31 mouse cellular contexts compared by ENCODE assay signal in genomic region chr6:91417291-91417845, GRCm38 (mm10). TPM values are rescaled to one million over a fixed set of nuclear protein-coding genes. Genes with fewer than 3 reads are reported as not detected.
DNase-seq lines count a peak whose midpoint lies in the region; ATAC-seq lines count a peak whose summit lies in the region.
"Had no signal": no experiment of that assay in that cellular context is flagged by ENCODE, and none has a peak within 500 bp of the region (broad histone marks: within the 10 kb centered on the region; RNA-seq: fewer than 3 reads in every experiment).

No protein-coding gene starts in this region.

- H3K27ac ChIP-seq in midbrain, embryonic 11.5 days (ENCODE audit: low read depth, low read length), result no peak overlapping the region
- H3K27ac ChIP-seq in midbrain, embryonic 14.5 days (replicated peaks; ENCODE audit: low read depth, low read length), result no peak overlapping the region
- H3K27ac ChIP-seq: embryonic facial prominence, embryonic 10.5 days; embryonic facial prominence, embryonic 13.5 days; forebrain, embryonic 12.5 days; forebrain, embryonic 15.5 days; hindbrain, embryonic 12.5 days; intestine, embryonic 15.5 days had no signal

- H3K27me3 ChIP-seq in midbrain, embryonic 11.5 days (ENCODE audit: control insufficient read depth, insufficient read depth, low read length), result peaks cover 16% of the 10 kb centered on the region
- peaks cover 10% of the 10 kb centered on the region; the same call in 1 of the 2 replicates for H3K27me3 ChIP-seq in midbrain, embryonic 14.5 days (ENCODE audit: control insufficient read depth, insufficient read depth, low read length)

- no peaks in the 10 kb centered on the region for H3K36me3 ChIP-seq in midbrain, embryonic 11.5 days (ENCODE audit: control insufficient read depth, insufficient read depth, low read length)
- no peaks in the 10 kb centered on the region for H3K36me3 ChIP-seq in midbrain, embryonic 14.5 days (ENCODE audit: control insufficient read depth, insufficient read depth, low read length)
- H3K36me3 ChIP-seq: embryonic facial prominence, embryonic 10.5 days; embryonic facial prominence, embryonic 13.5 days; forebrain, embryonic 12.5 days; forebrain, embryonic 15.5 days; hindbrain, embryonic 12.5 days; intestine, embryonic 15.5 days had no signal

- H3K9me3 ChIP-seq in midbrain, embryonic 11.5 days (ENCODE audit: control insufficient read depth, low read length), result no peaks in the 10 kb centered on the region
- no peaks in the 10 kb centered on the region for H3K9me3 ChIP-seq in midbrain, embryonic 14.5 days (ENCODE audit: control insufficient read depth, low read length)
- H3K9me3 ChIP-seq: embryonic facial prominence, embryonic 10.5 days; embryonic facial prominence, embryonic 13.5 days; forebrain, embryonic 12.5 days; forebrain, embryonic 15.5 days; hindbrain, embryonic 12.5 days; intestine, embryonic 15.5 days had no signal

- DNase-seq in adrenal gland, adult 8-10 months, result peak; percentile 19
- DNase-seq in adrenal gland, postnatal 4 days (ENCODE audit: low spot score in 2 of 2), result no peak
- DNase-seq in midbrain, embryonic 11.5 days (ENCODE audit: low spot score, missing footprints), result peak; percentile 19
- DNase-seq in midbrain, embryonic 14.5 days, result no peak
- DNase-seq in adrenal gland, postnatal 36 days, result peak; percentile 39 to 41
- DNase-seq in B cell, adult 2 months, result no peak
- DNase-seq: cerebellum, adult 11-12 months; cerebellum, adult 8-10 months; cerebellum, postnatal 10 days; cerebellum, postnatal 36 days; embryo, embryonic 11 days; gastrocnemius, postnatal 10 days; gastrocnemius, postnatal 36 days; kidney, adult 11 months; kidney, adult 8-10 months had no signal

- no peak overlapping the region for H3K4me3 ChIP-seq in midbrain, embryonic 11.5 days (ENCODE audit: low read depth, low read length)
- no peak overlapping the region for H3K4me3 ChIP-seq in midbrain, embryonic 14.5 days (replicated peaks; ENCODE audit: low read depth, low read length)
- H3K4me3 ChIP-seq: embryonic facial prominence, embryonic 10.5 days; embryonic facial prominence, embryonic 13.5 days; erythroblast, embryonic 14.5 days; forebrain, embryonic 12.5 days; forebrain, embryonic 15.5 days; hindbrain, embryonic 12.5 days; intestine, embryonic 15.5 days had no signal

- no peak for ATAC-seq in midbrain, embryonic 11.5 days (ENCODE audit: low FRiP score)
- ATAC-seq in midbrain, embryonic 14.5 days (ENCODE audit: low FRiP score, low TSS enrichment), result no peak
- ATAC-seq: activated CD4-positive, CD25-positive, alpha-beta regulatory T cell, adult 4 months; forebrain, embryonic 15.5 days; hindbrain, embryonic 16.5 days; intestine, embryonic 15.5 days had no signal

- H3K4me1 ChIP-seq in midbrain, embryonic 11.5 days (ENCODE audit: control insufficient read depth, insufficient read depth, low read length), result no peaks in the 10 kb centered on the region
- no peaks in the 10 kb centered on the region for H3K4me1 ChIP-seq in midbrain, embryonic 14.5 days (ENCODE audit: control insufficient read depth, insufficient read depth, low read length)
- H3K4me1 ChIP-seq: embryonic facial prominence, embryonic 10.5 days; embryonic facial prominence, embryonic 13.5 days; forebrain, embryonic 12.5 days; forebrain, embryonic 15.5 days; hindbrain, embryonic 12.5 days; intestine, embryonic 15.5 days had no signal

- no peak overlapping the region for H3K4me2 ChIP-seq in midbrain, embryonic 11.5 days
- no peak overlapping the region for H3K4me2 ChIP-seq in midbrain, embryonic 14.5 days (ENCODE audit: low read length)
- H3K4me2 ChIP-seq: embryonic facial prominence, embryonic 13.5 days; forebrain, embryonic 12.5 days; forebrain, embryonic 15.5 days; heart, embryonic 11.5 days; hindbrain, embryonic 12.5 days; intestine, embryonic 15.5 days had no signal

- H3K9ac ChIP-seq in midbrain, embryonic 11.5 days (ENCODE audit: low read length), result no peak overlapping the region
- no peak overlapping the region for H3K9ac ChIP-seq in midbrain, embryonic 14.5 days (replicated peaks; ENCODE audit: low read length)
- H3K9ac ChIP-seq: embryonic facial prominence, embryonic 13.5 days; forebrain, embryonic 12.5 days; forebrain, embryonic 15.5 days; hindbrain, embryonic 12.5 days; intestine, embryonic 15.5 days had no signal

- 84% methylated on average over 5 of the region's 5 CpGs for whole genome bisulfite sequencing in midbrain, embryonic 11.5 days
- WGBS in midbrain, embryonic 14.5 days, result 84% methylated on average over 5 of the region's 5 CpGs

RNA-seq across cellular contexts. Expression of gene Wnt7a, which starts 6.2 kb away (rescaled TPM):
- total RNA-seq in adrenal gland, adult 8-10 months (2022), result not detected
- total RNA-seq in adrenal gland, postnatal 4 days (2021), result under 1 TPM; 0.08 to 0.34 TPM
- polyA plus RNA-seq in midbrain, embryonic 11.5 days (2014; fragmentation: Nextera tagmentation; extraction: Ambion mirVana), result 11.5 and 12.4 TPM in 2 replicates
- 9.5 and 11.3 TPM in 2 replicates for polyA plus RNA-seq in midbrain, embryonic 14.5 days (2014; fragmentation: Nextera tagmentation; extraction: Ambion mirVana)
- total RNA-seq in adrenal gland, postnatal 36 days (2021), result not detected
- total RNA-seq: gastrocnemius, adult 18-20 months; gastrocnemius, postnatal 10 days; gastrocnemius, postnatal 36 days; granulocyte monocyte progenitor cell, adult 5-6 weeks; heart, postnatal 25 days; hematopoietic stem cell, adult 5-6 weeks had no signal
- polyA plus RNA-seq: activated CD4-positive, CD25-positive, alpha-beta regulatory T cell, adult 4 months; erythroblast, embryonic 14.5 days; heart, embryonic 14.5 days; heart, postnatal 0 days; intestine, embryonic 15.5 days had no signal

RNA-seq across cellular contexts. Expression of gene Chchd4, which starts 56.0 kb away (rescaled TPM):
- total RNA-seq in adrenal gland, adult 8-10 months (2022), result 10 to 100 TPM; 16.6 to 19.3 (median 18.2) TPM
- 10 to 100 TPM; 17.0 to 17.6 TPM for total RNA-seq in adrenal gland, postnatal 4 days (2021)
- 25.3 and 26.7 TPM in 2 replicates for polyA plus RNA-seq in midbrain, embryonic 11.5 days (2014; fragmentation: Nextera tagmentation; extraction: Ambion mirVana)
- 31.6 and 38.9 TPM in 2 replicates for polyA plus RNA-seq in midbrain, embryonic 14.5 days (2014; fragmentation: Nextera tagmentation; extraction: Ambion mirVana)
- 10 to 100 TPM; 18.5 to 21.0 TPM for total RNA-seq in adrenal gland, postnatal 36 days (2021)

RNA-seq across cellular contexts. Expression of gene Tmem43, which starts 56.1 kb away (rescaled TPM):
- total RNA-seq in adrenal gland, adult 8-10 months (2022), result 10 to 100 TPM; 46.0 to 70.9 (median 60.9) TPM
- 10 to 100 TPM; 40.6 to 42.4 TPM for total RNA-seq in adrenal gland, postnatal 4 days (2021)
- 66.3 and 68.9 TPM in 2 replicates for polyA plus RNA-seq in midbrain, embryonic 11.5 days (2014; fragmentation: Nextera tagmentation; extraction: Ambion mirVana)
- 44.3 and 51.8 TPM in 2 replicates for polyA plus RNA-seq in midbrain, embryonic 14.5 days (2014; fragmentation: Nextera tagmentation; extraction: Ambion mirVana)
- 10 to 100 TPM; 44.3 to 46.2 TPM for total RNA-seq in adrenal gland, postnatal 36 days (2021)

Comparison
In these comparisons a context has a peak if more than half of its experiments do, and no peak if none do; other contexts are left out.
1. DNase-seq: peak in adrenal gland, adult 8-10 months (single experiment), midbrain, embryonic 11.5 days (single experiment) and adrenal gland, postnatal 36 days (2 of 2); none in adrenal gland, postnatal 4 days (0 of 2), midbrain, embryonic 14.5 days (single experiment) and B cell, adult 2 months (0 of 2).